Comparison of ENCODE assay signal across 9 mouse cellular contexts in the genomic region with DNA sequence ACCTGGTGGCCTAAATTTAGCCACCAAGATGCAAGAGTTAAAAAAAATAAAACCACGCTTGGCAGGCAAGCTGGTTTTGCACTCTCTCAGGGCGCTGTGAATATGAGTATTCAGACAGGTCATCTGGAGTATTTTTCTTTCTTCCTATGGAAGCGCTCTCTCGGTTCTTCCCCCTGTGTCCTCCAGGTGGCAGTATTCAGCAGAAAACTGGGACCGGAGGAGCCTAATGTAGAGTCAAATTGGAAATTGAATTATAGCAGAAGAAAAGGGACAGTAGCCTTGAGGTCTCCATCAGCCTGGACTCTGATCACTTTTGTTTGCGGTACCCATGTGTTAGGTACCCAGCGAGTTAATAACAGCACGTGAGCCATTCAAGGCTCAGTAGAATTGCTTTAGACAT.
A peak's percentile ranks its signal among the peaks of the same experiment; 100 is the strongest.
DNase-seq lines count a peak whose midpoint lies in the region; ATAC-seq lines count a peak whose summit lies in the region.
"Had no signal": no experiment of that assay in that cellular context is flagged by ENCODE, and none has a peak within 500 bp of the region (broad histone marks: within the 10 kb centered on the region; RNA-seq: fewer than 3 reads in every experiment).

No protein-coding gene starts in this region.

- no peak for ATAC-seq in heart, embryonic 11.5 days (replicated peaks; ENCODE audit: insufficient number of reproducible peaks, low FRiP score, low TSS enrichment)
- ATAC-seq in hindbrain, embryonic 11.5 days (ENCODE audit: low FRiP score), result peak; percentile 22; the same call in 1 of the 2 replicates
- ATAC-seq in midbrain, embryonic 11.5 days (ENCODE audit: low FRiP score), result peak; percentile 19; the same call in 1 of the 2 replicates

- H3K36me3 ChIP-seq in heart, embryonic 11.5 days (ENCODE audit: control insufficient read depth, insufficient read depth, low read length), result no peaks in the 10 kb centered on the region; the same call in 1 of the 2 replicates
- 0 out of 2 replicates have a peak, but pooled peaks cover 6% of the 10 kb centered on the region for H3K36me3 ChIP-seq in embryonic facial prominence, embryonic 10.5 days (replicated peaks)
- no peaks in the 10 kb centered on the region for H3K36me3 ChIP-seq in hindbrain, embryonic 11.5 days (ENCODE audit: control insufficient read depth, insufficient read depth, low read length)
- no peaks in the 10 kb centered on the region for H3K36me3 ChIP-seq in midbrain, embryonic 11.5 days (ENCODE audit: control insufficient read depth, insufficient read depth, low read length)
- H3K36me3 ChIP-seq: limb, embryonic 13.5 days had no signal

- no peak overlapping the region for H3K9ac ChIP-seq in heart, embryonic 11.5 days (ENCODE audit: low read depth, low read length)
- no peak overlapping the region for H3K9ac ChIP-seq in hindbrain, embryonic 11.5 days (ENCODE audit: low read depth, low read length)
- no peak overlapping the region for H3K9ac ChIP-seq in midbrain, embryonic 11.5 days (ENCODE audit: low read length)
- H3K9ac ChIP-seq: limb, embryonic 13.5 days had no signal

- no peak overlapping the region for H3K27ac ChIP-seq in heart, embryonic 11.5 days (ENCODE audit: low read depth, low read length)
- H3K27ac ChIP-seq in embryonic facial prominence, embryonic 10.5 days (replicated peaks), result no peak overlapping the region
- no peak overlapping the region for H3K27ac ChIP-seq in hindbrain, embryonic 11.5 days (ENCODE audit: low read depth, low read length)
- no peak overlapping the region for H3K27ac ChIP-seq in midbrain, embryonic 11.5 days (ENCODE audit: low read depth, low read length)
- H3K27ac ChIP-seq: limb, embryonic 13.5 days had no signal

- H3K4me1 ChIP-seq in heart, embryonic 11.5 days (ENCODE audit: control insufficient read depth, insufficient read depth, low read length), result no peaks in the 10 kb centered on the region
- H3K4me1 ChIP-seq in embryonic facial prominence, embryonic 10.5 days, result peaks cover 7% of the 10 kb centered on the region; the same call in 1 of the 2 replicates
- H3K4me1 ChIP-seq in hindbrain, embryonic 11.5 days (replicated peaks; ENCODE audit: control insufficient read depth, insufficient read depth, low read length), result no peaks in the 10 kb centered on the region
- peaks cover 2% of the 10 kb centered on the region; the same call in 1 of the 2 replicates for H3K4me1 ChIP-seq in midbrain, embryonic 11.5 days (ENCODE audit: control insufficient read depth, insufficient read depth, low read length)

- DNase-seq in heart, adult 9 months (ENCODE audit: low spot score in 2 of 2), result peak; percentile 21 to 47
- DNase-seq in adrenal gland, postnatal 25 days, result peak; percentile 62
- peak; percentile 67 for DNase-seq in embryonic facial prominence, embryonic 10.5 days (ENCODE audit: low spot score)
- peak; percentile 85 for DNase-seq in hindbrain, embryonic 11.5 days (ENCODE audit: low spot score)
- peak; percentile 75 for DNase-seq in layer of hippocampus, postnatal 14 days (ENCODE audit: low spot score in 2 of 2)
- DNase-seq in midbrain, embryonic 11.5 days (ENCODE audit: low spot score, missing footprints), result peak; percentile 93
- peak; percentile 61 for DNase-seq in right cerebral cortex, postnatal 4 days

- H3K27me3 ChIP-seq in heart, embryonic 11.5 days (ENCODE audit: control insufficient read depth, insufficient read depth, low read length), result no peaks in the 10 kb centered on the region
- no peaks in the 10 kb centered on the region for H3K27me3 ChIP-seq in embryonic facial prominence, embryonic 10.5 days (replicated peaks; ENCODE audit: low read depth, poor library complexity, severe bottlenecking)
- H3K27me3 ChIP-seq in hindbrain, embryonic 11.5 days (ENCODE audit: control insufficient read depth, insufficient read depth, low read length), result no peaks in the 10 kb centered on the region
- no peaks in the 10 kb centered on the region for H3K27me3 ChIP-seq in midbrain, embryonic 11.5 days (ENCODE audit: control insufficient read depth, insufficient read depth, low read length)

- H3K4me2 ChIP-seq in heart, embryonic 11.5 days, result no peak overlapping the region
- H3K4me2 ChIP-seq in hindbrain, embryonic 11.5 days (replicated peaks; ENCODE audit: low read depth, low read length), result no peak overlapping the region
- no peak overlapping the region for H3K4me2 ChIP-seq in midbrain, embryonic 11.5 days
- H3K4me2 ChIP-seq: limb, embryonic 13.5 days had no signal

- no peak overlapping the region for H3K4me3 ChIP-seq in heart, embryonic 11.5 days (ENCODE audit: low read depth, low read length)
- no peak overlapping the region for H3K4me3 ChIP-seq in embryonic facial prominence, embryonic 10.5 days
- no peak overlapping the region for H3K4me3 ChIP-seq in hindbrain, embryonic 11.5 days (ENCODE audit: low read depth, low read length)
- no peak overlapping the region for H3K4me3 ChIP-seq in midbrain, embryonic 11.5 days (ENCODE audit: low read depth, low read length)
- H3K4me3 ChIP-seq: limb, embryonic 13.5 days had no signal

- 28% methylated on average over 8 of the region's 8 CpGs for WGBS in heart, embryonic 11.5 days (ENCODE audit: insufficient replicate concordance)
- WGBS in embryonic facial prominence, embryonic 10.5 days, result 42% methylated on average over 8 of the region's 8 CpGs
- 38% methylated on average over 8 of the region's 8 CpGs for WGBS in hindbrain, embryonic 11.5 days
- WGBS in midbrain, embryonic 11.5 days, result 34% methylated on average over 8 of the region's 8 CpGs

- no peaks in the 10 kb centered on the region for H3K9me3 ChIP-seq in heart, embryonic 11.5 days (replicated peaks; ENCODE audit: control insufficient read depth, low read length)
- H3K9me3 ChIP-seq in embryonic facial prominence, embryonic 10.5 days, result no peaks in the 10 kb centered on the region
- H3K9me3 ChIP-seq in hindbrain, embryonic 11.5 days (ENCODE audit: control insufficient read depth, low read length), result no peaks in the 10 kb centered on the region
- H3K9me3 ChIP-seq in midbrain, embryonic 11.5 days (ENCODE audit: control insufficient read depth, low read length), result no peaks in the 10 kb centered on the region
- H3K9me3 ChIP-seq: limb, embryonic 13.5 days had no signal

Comparison
In these comparisons a context has a peak if more than half of its experiments do, and no peak if none do; other contexts are left out.
1. DNase-seq: peak in every context shown above with its lines; median percentile 93 in midbrain, embryonic 11.5 days; 85 in hindbrain, embryonic 11.5 days; 75 in layer of hippocampus, postnatal 14 days; 67 in embryonic facial prominence, embryonic 10.5 days; 62 in adrenal gland, postnatal 25 days; 61 in right cerebral cortex, postnatal 4 days; 34 in heart, adult 9 months.